Mouse (Mus musculus): ENCODE data around the gene Mllt3. TPM values are rescaled to one million over a fixed set of nuclear protein-coding genes. Genes with fewer than 3 reads are reported as not detected.

The Mllt3 gene
- total and polyA plus RNA-seq, 2 experiments from 2014 or later, result 5.1 to 13.5 TPM

DNA sequence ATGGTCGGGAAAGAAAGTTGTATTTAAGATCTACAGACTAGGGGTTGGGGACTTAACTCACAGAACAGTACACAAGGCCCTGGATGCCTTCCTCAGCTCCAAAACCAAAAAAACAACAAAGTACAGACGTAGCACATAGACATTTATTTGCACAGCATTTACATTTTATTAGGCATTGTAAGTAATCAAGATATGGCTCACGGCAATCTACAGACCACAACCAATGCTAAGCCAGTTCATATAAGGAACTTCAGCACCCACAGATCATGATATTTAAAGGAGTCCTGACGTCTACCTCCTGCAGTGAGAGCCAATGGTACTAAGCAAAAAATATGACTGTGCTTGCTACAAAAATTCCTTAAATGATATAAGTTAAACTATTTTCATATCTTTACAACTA is 13.5 kb downstream of the Mllt3 start:
- ATAC-seq (ENCODE audit: insufficient read depth, low read depth), result no peak
- TF ChIP-seq EP300 (IDR thresholded peaks at IDR 0.05; ENCODE audit: low read depth) (no peak), CTCF (IDR thresholded peaks at IDR 0.05; ENCODE audit: low read depth) (no peak)
- no peaks in the 10 kb centered on the region for H3K27me3 ChIP-seq (ENCODE audit: control insufficient read depth, insufficient read depth, low read length)
- DNase-seq (ENCODE audit: low spot score), result no peak
- 79% methylated on average over 4 of the region's 4 CpGs for WGBS
- H3K36me3 ChIP-seq (replicated peaks; ENCODE audit: control insufficient read depth, insufficient read depth, low read length), result no peaks in the 10 kb centered on the region
- peaks cover 16% of the 10 kb centered on the region for H3K4me1 ChIP-seq (ENCODE audit: control insufficient read depth, insufficient read depth)
- no peak overlapping the region for H3K4me3 ChIP-seq (ENCODE audit: low read depth, low read length)
- H3K9me3 ChIP-seq (replicated peaks; ENCODE audit: control insufficient read depth, low read length), result no peaks in the 10 kb centered on the region
- no peak overlapping the region for H3K4me2 ChIP-seq (ENCODE audit: low read depth, low read length)
- H3K27ac ChIP-seq (ENCODE audit: low read depth), result no peak overlapping the region
- no peak overlapping the region for H3K9ac ChIP-seq (replicated peaks; ENCODE audit: low read depth, low read length)

DNA sequence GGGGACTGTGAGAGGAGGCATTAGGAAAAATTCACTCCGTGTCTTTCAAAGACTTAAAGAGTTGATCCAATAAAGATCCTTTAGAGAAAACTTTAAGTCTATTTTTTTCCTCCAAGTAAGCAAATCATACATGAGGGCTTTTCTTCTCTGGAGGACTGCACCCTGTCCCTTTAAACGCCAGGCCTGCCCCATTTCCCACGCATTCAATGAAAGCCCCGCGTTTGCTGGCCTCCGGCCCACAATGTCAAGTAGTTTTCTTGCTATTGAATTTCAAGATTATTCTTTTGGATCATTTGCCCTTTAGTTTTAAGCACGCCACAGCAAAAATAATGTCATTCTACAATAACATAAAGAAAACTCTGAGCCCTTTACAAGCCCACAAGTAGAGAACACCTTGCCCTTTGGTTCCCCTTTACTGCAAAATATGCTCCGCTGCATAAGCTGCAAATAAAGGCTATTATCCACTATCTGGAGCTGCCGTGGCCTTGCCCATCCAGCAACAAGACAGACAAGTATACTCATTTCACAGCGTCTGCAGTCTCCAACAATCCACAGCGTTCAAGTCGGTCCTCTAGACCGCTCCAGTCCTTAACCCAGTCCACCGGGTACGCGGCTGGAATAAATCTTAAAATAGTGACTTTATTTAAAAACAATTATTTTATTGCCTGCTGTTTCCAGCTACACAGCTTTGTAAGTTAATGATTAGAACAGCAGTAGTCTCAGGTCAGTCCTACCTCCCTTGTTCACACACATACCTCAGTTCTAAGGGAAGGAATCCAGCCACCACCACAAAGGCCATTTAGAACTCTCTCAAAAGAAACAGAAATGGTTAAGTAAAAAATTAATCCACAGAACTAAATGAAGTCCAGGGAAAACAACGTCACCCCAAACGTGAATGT is 15.5 kb downstream of the Mllt3 start:
- peak overlapping the region; percentile 50 for H3K4me2 ChIP-seq (ENCODE audit: low read depth, low read length)
- peak; percentile 16 for DNase-seq (ENCODE audit: low spot score)
- ATAC-seq (ENCODE audit: insufficient read depth, low read depth), result no peak
- peaks cover 25% of the 10 kb centered on the region for H3K4me1 ChIP-seq (ENCODE audit: control insufficient read depth, insufficient read depth)
- TF ChIP-seq EP300 (IDR thresholded peaks at IDR 0.05; ENCODE audit: low read depth) (no peak), CTCF (IDR thresholded peaks at IDR 0.05; ENCODE audit: low read depth) (no peak)
- no peaks in the 10 kb centered on the region for H3K9me3 ChIP-seq (replicated peaks; ENCODE audit: control insufficient read depth, low read length)
- peak overlapping the region; percentile 10; the same call in 1 of the 2 replicates for H3K9ac ChIP-seq (replicated peaks; ENCODE audit: low read depth, low read length)
- H3K27ac ChIP-seq (ENCODE audit: low read depth), result 0 out of 2 replicates have a peak overlapping the region, but pooled peaks have one; percentile 16
- WGBS, result 48% methylated on average over 18 of the region's 18 CpGs
- peak overlapping the region; percentile 3; the same call in 1 of the 2 replicates for H3K4me3 ChIP-seq (ENCODE audit: low read depth, low read length)
- no peaks in the 10 kb centered on the region for H3K27me3 ChIP-seq (ENCODE audit: control insufficient read depth, insufficient read depth, low read length)
- H3K36me3 ChIP-seq (replicated peaks; ENCODE audit: control insufficient read depth, insufficient read depth, low read length), result no peaks in the 10 kb centered on the region

- peak overlapping the region; percentile 47 for H3K4me2 ChIP-seq (ENCODE audit: low read depth, low read length)
- H3K4me1 ChIP-seq (ENCODE audit: control insufficient read depth, insufficient read depth), result peaks cover 34% of the 10 kb centered on the region
- no peak overlapping the region for H3K27ac ChIP-seq (ENCODE audit: low read depth)
- H3K27me3 ChIP-seq (ENCODE audit: control insufficient read depth, insufficient read depth, low read length), result no peaks in the 10 kb centered on the region
- TF ChIP-seq CTCF (IDR thresholded peaks at IDR 0.05; ENCODE audit: low read depth) (no peak), EP300 (IDR thresholded peaks at IDR 0.05; ENCODE audit: low read depth) (no peak)
- DNase-seq (ENCODE audit: low spot score), result no peak
- 69% methylated on average over 5 of the region's 5 CpGs for WGBS
- no peaks in the 10 kb centered on the region for H3K9me3 ChIP-seq (replicated peaks; ENCODE audit: control insufficient read depth, low read length)
- ATAC-seq (ENCODE audit: insufficient read depth, low read depth), result no peak
- no peak overlapping the region for H3K4me3 ChIP-seq (ENCODE audit: low read depth, low read length)
- H3K36me3 ChIP-seq (replicated peaks; ENCODE audit: control insufficient read depth, insufficient read depth, low read length), result no peaks in the 10 kb centered on the region
- H3K9ac ChIP-seq (replicated peaks; ENCODE audit: low read depth, low read length), result no peak overlapping the region
Observed at GRCm38 (mm10) chr4:88015765-88016164, 17.4 kb downstream of the Mllt3 start.

- H3K4me1 ChIP-seq (ENCODE audit: control insufficient read depth, insufficient read depth), result peaks cover 34% of the 10 kb centered on the region
Observed at GRCm38 (mm10) chr4:88015261-88015660, 17.9 kb downstream of the Mllt3 start.

DNA sequence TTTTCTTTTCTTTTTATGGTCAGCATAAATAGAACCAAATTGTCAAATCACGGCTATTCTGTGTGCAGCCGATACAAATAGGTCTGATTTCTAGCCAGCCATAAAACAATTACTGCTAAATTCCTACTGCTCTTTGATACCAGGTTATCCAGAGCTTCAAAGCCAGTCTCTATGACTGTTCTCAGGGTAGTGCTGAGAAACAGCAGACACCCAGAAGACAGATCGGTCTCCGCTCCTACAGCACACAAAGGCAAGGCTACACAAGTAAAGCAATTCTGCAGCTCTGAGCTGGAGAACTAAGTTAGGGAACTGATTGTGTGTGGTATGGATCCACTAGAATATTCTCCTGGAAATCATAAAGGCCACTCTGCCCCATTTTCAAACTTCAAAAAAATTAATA is 20.4 kb downstream of the Mllt3 start:
- Histone ChIP-seq H3K9ac (replicated peaks; ENCODE audit: low read depth, low read length) (no peak overlapping the region), H3K4me1 (ENCODE audit: control insufficient read depth, insufficient read depth) (peaks cover 37% of the 10 kb centered on the region), H3K4me3 (ENCODE audit: low read depth, low read length) (no peak overlapping the region), H3K27ac (ENCODE audit: low read depth) (no peak overlapping the region), H3K9me3 (replicated peaks; ENCODE audit: control insufficient read depth, low read length) (no peaks in the 10 kb centered on the region), H3K4me2 (ENCODE audit: low read depth, low read length) (peak overlapping the region; percentile 32; the same call in 1 of the 2 replicates), H3K36me3 (replicated peaks; ENCODE audit: control insufficient read depth, insufficient read depth, low read length) (no peaks in the 10 kb centered on the region), H3K27me3 (ENCODE audit: control insufficient read depth, insufficient read depth, low read length) (no peaks in the 10 kb centered on the region)
- DNase-seq (ENCODE audit: low spot score) (peak; percentile 31), ATAC-seq (ENCODE audit: insufficient read depth, low read depth) (no peak)
- 40% methylated on average over 4 of the region's 4 CpGs for WGBS
- TF ChIP-seq EP300 (IDR thresholded peaks at IDR 0.05; ENCODE audit: low read depth), result no peak
- TF ChIP-seq CTCF (IDR thresholded peaks at IDR 0.05; ENCODE audit: low read depth), result no peak

More at GRCm38 (mm10) chr4:88015261-88015660, 17.9 kb downstream of the Mllt3 start:
- Histone ChIP-seq H3K4me2 (ENCODE audit: low read depth, low read length) (peak overlapping the region; percentile 47), H3K27me3 (ENCODE audit: control insufficient read depth, insufficient read depth, low read length) (no peaks in the 10 kb centered on the region), H3K4me3 (ENCODE audit: low read depth, low read length) (peak overlapping the region; percentile 10; the same call in 1 of the 2 replicates), H3K27ac (ENCODE audit: low read depth) (peak overlapping the region; percentile 19; the same call in 1 of the 2 replicates), H3K9ac (replicated peaks; ENCODE audit: low read depth, low read length) (no peak overlapping the region), H3K36me3 (replicated peaks; ENCODE audit: control insufficient read depth, insufficient read depth, low read length) (no peaks in the 10 kb centered on the region), H3K9me3 (replicated peaks; ENCODE audit: control insufficient read depth, low read length) (no peaks in the 10 kb centered on the region)
- DNase-seq (ENCODE audit: low spot score), result peak; percentile 16
- TF ChIP-seq EP300 (IDR thresholded peaks at IDR 0.05; ENCODE audit: low read depth) (no peak), CTCF (IDR thresholded peaks at IDR 0.05; ENCODE audit: low read depth) (no peak)
- ATAC-seq (ENCODE audit: insufficient read depth, low read depth), result peak; percentile 49; the same call in 1 of the 2 replicates
- 25% methylated on average over 7 of the region's 7 CpGs for WGBS

Data from heart, postnatal 0 days (tissue).